Mouse (Mus musculus): ENCODE data around the gene Lpin3. TPM values are rescaled to one million over a fixed set of nuclear protein-coding genes. Genes with fewer than 3 reads are reported as not detected.

Lpin3 gene
- polyA plus RNA-seq, 1 experiment from 2014 or later = 0.66 TPM

DNA sequence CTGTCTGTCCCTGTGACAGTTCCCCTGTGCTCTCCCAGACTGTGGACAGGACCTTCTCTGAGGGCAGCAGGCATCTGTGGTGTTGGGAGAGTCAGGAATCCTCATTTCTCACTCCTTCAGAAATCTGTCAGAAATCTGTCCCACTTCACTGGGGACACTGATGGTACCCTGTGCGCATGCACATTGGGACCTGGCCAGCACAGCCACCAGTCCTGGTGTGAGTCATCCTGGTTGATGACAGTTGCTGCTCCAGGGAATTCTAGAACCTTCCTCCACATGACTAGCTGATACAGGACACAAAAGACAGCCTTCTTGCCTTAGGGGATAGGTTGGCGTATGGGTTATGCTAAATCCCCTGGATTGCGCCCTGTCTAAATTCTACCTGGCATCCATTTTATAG is 36.8 kb downstream of the Lpin3 start:
- Histone ChIP-seq H3K27me3 (ENCODE audit: control insufficient read depth, insufficient read depth, low read length) (peaks cover 22% of the 10 kb centered on the region), H3K36me3 (replicated peaks; ENCODE audit: control insufficient read depth, insufficient read depth) (no peaks in the 10 kb centered on the region), H3K9ac (no peak overlapping the region), H3K4me1 (replicated peaks; ENCODE audit: control insufficient read depth, insufficient read depth, low read length) (peaks cover 2% of the 10 kb centered on the region; the same call in 1 of the 2 replicates), H3K4me3 (replicated peaks; ENCODE audit: low read length) (no peak overlapping the region), H3K27ac (no peak overlapping the region), H3K9me3 (ENCODE audit: control insufficient read depth, low read length) (no peaks in the 10 kb centered on the region), H3K4me2 (replicated peaks) (no peak overlapping the region)
- WGBS = 95% methylated on average over 3 of the region's 3 CpGs
- DNase-seq (ENCODE audit: low spot score) = no peak
- ATAC-seq (ENCODE audit: low FRiP score) = no peak

- no peak for DNase-seq (ENCODE audit: low spot score)
- 0 out of 2 replicates have a peak, but pooled peaks cover 2% of the 10 kb centered on the region for H3K4me1 ChIP-seq (replicated peaks; ENCODE audit: control insufficient read depth, insufficient read depth, low read length)
- no peaks in the 10 kb centered on the region for H3K36me3 ChIP-seq (replicated peaks; ENCODE audit: control insufficient read depth, insufficient read depth)
- no peak overlapping the region for H3K27ac ChIP-seq
- peaks cover 11% of the 10 kb centered on the region for H3K27me3 ChIP-seq (ENCODE audit: control insufficient read depth, insufficient read depth, low read length)
- ATAC-seq (ENCODE audit: low FRiP score) = no peak
- H3K9me3 ChIP-seq (ENCODE audit: control insufficient read depth, low read length) = no peaks in the 10 kb centered on the region
- H3K4me2 ChIP-seq (replicated peaks) = no peak overlapping the region
- H3K9ac ChIP-seq = no peak overlapping the region
- WGBS = 51% methylated on average over 8 of the region's 8 CpGs
- H3K4me3 ChIP-seq (replicated peaks; ENCODE audit: low read length) = no peak overlapping the region
These were observed 37.9 kb downstream of the Lpin3 start for GRCm38 (mm10) chr2:160918154-160918929.

GRCm38 (mm10) chr2:160918930-160919215 is 38.4 kb downstream of the Lpin3 start:
- Histone ChIP-seq H3K27me3 (ENCODE audit: control insufficient read depth, insufficient read depth, low read length) (peaks cover 8% of the 10 kb centered on the region; the same call in 1 of the 2 replicates), H3K9ac (no peak overlapping the region), H3K4me3 (replicated peaks; ENCODE audit: low read length) (no peak overlapping the region), H3K4me2 (replicated peaks) (no peak overlapping the region), H3K9me3 (ENCODE audit: control insufficient read depth, low read length) (no peaks in the 10 kb centered on the region), H3K36me3 (replicated peaks; ENCODE audit: control insufficient read depth, insufficient read depth) (no peaks in the 10 kb centered on the region), H3K4me1 (replicated peaks; ENCODE audit: control insufficient read depth, insufficient read depth, low read length) (0 out of 2 replicates have a peak, but pooled peaks cover 2% of the 10 kb centered on the region), H3K27ac (no peak overlapping the region)
- DNase-seq (ENCODE audit: low spot score) (no peak), ATAC-seq (ENCODE audit: low FRiP score) (no peak)
- 76% methylated on average over 2 of the region's 2 CpGs for WGBS

DNA sequence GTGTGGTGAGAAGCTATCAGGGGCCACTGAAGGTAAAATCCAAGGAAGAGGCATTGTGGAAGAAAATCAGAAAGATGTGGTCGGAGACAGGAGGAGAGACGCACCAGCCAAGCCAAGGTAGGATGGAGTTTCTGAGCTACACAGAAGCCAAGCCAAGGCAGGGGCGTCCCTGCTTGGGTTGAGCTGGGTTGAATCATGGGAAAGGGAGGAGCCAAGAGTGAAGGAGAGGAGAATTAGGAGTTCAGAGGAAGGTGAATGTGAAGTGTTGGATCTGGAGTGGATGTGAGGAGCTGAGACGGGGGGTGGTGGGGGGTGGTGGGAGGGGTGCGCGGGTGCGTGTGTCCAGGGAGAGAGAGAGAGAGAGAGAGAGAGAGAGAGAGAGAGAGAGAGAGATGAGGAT is 40.8 kb downstream of the Lpin3 start:
- Histone ChIP-seq H3K9ac (no peak overlapping the region), H3K27ac (no peak overlapping the region), H3K4me2 (replicated peaks) (no peak overlapping the region), H3K9me3 (ENCODE audit: control insufficient read depth, low read length) (no peaks in the 10 kb centered on the region), H3K4me3 (replicated peaks; ENCODE audit: low read length) (no peak overlapping the region), H3K27me3 (ENCODE audit: control insufficient read depth, insufficient read depth, low read length) (no peaks in the 10 kb centered on the region), H3K4me1 (replicated peaks; ENCODE audit: control insufficient read depth, insufficient read depth, low read length) (no peaks in the 10 kb centered on the region), H3K36me3 (replicated peaks; ENCODE audit: control insufficient read depth, insufficient read depth) (no peaks in the 10 kb centered on the region)
- WGBS = 68% methylated on average over 6 of the region's 7 CpGs
- DNase-seq (ENCODE audit: low spot score) (no peak), ATAC-seq (ENCODE audit: low FRiP score) (no peak)

- Histone ChIP-seq H3K4me2 (replicated peaks) (no peak overlapping the region), H3K27me3 (ENCODE audit: control insufficient read depth, insufficient read depth, low read length) (no peaks in the 10 kb centered on the region), H3K9ac (no peak overlapping the region), H3K27ac (no peak overlapping the region), H3K4me1 (replicated peaks; ENCODE audit: control insufficient read depth, insufficient read depth, low read length) (no peaks in the 10 kb centered on the region), H3K9me3 (ENCODE audit: control insufficient read depth, low read length) (no peaks in the 10 kb centered on the region), H3K36me3 (replicated peaks; ENCODE audit: control insufficient read depth, insufficient read depth) (no peaks in the 10 kb centered on the region), H3K4me3 (replicated peaks; ENCODE audit: low read length) (no peak overlapping the region)
- no peak; the same call in 1 of the 2 replicates for ATAC-seq (ENCODE audit: low FRiP score)
- DNase-seq (ENCODE audit: low spot score) = no peak
- 70% methylated on average over 9 of the region's 9 CpGs for WGBS
These were observed 44.7 kb downstream of the Lpin3 start for GRCm38 (mm10) chr2:160925203-160925602.

DNA sequence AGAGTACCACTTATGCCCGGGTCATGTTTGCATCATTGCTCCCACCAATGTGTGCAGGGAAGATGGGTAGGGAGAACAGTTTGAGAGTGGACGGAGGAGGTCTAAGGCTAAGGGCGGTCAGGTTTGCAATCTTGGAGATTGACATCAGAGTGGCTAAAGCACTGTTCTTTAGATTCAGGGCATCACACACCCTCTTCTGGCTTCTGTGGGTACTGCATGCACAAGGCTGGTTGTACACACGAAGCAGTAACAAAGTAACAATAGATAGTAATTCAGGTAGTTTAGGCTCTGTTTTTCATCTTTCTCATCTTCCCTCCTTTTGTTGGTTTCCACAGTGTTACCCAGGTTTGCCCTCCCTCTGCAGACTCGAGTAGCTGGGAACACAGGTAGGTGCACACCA is 50.9 kb downstream of the Lpin3 start:
- H3K36me3 ChIP-seq (replicated peaks; ENCODE audit: control insufficient read depth, insufficient read depth) = no peaks in the 10 kb centered on the region
- WGBS = 94% methylated on average over 5 of the region's 5 CpGs
- no peaks in the 10 kb centered on the region for H3K27me3 ChIP-seq (ENCODE audit: control insufficient read depth, insufficient read depth, low read length)
- no peak overlapping the region for H3K4me3 ChIP-seq (replicated peaks; ENCODE audit: low read length)
- H3K4me1 ChIP-seq (replicated peaks; ENCODE audit: control insufficient read depth, insufficient read depth, low read length) = no peaks in the 10 kb centered on the region
- DNase-seq (ENCODE audit: low spot score) (no peak), ATAC-seq (ENCODE audit: low FRiP score) (no peak)
- no peak overlapping the region for H3K27ac ChIP-seq
- no peak overlapping the region for H3K9ac ChIP-seq
- no peak overlapping the region for H3K4me2 ChIP-seq (replicated peaks)
- H3K9me3 ChIP-seq (ENCODE audit: control insufficient read depth, low read length) = no peaks in the 10 kb centered on the region

DNA sequence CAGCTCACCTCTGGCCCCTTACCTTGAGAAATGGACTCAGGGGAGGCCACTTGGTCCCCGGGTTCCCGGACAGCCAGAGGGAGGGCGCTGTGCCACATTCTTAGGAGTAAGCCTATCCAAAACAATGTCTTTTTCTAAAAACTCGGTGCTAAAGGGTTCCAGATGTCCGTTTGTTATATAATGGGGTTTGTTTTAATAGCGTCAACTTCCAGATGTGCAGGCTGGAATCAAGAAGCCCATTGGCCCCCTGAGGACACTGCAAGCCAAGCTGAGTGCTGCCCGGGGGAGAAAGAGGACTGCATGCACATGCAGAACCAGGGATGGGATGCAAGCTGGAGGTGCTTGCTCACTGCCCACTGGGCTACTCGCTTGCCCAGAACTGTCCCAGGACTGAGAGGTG is 51.9 kb downstream of the Lpin3 start:
- WGBS = 76% methylated on average over 8 of the region's 8 CpGs
- no peak overlapping the region for H3K4me2 ChIP-seq (replicated peaks)
- H3K27ac ChIP-seq = no peak overlapping the region
- no peaks in the 10 kb centered on the region for H3K36me3 ChIP-seq (replicated peaks; ENCODE audit: control insufficient read depth, insufficient read depth)
- no peaks in the 10 kb centered on the region for H3K27me3 ChIP-seq (ENCODE audit: control insufficient read depth, insufficient read depth, low read length)
- no peak overlapping the region for H3K4me3 ChIP-seq (replicated peaks; ENCODE audit: low read length)
- H3K9me3 ChIP-seq (ENCODE audit: control insufficient read depth, low read length) = no peaks in the 10 kb centered on the region
- no peak for DNase-seq (ENCODE audit: low spot score)
- H3K4me1 ChIP-seq (replicated peaks; ENCODE audit: control insufficient read depth, insufficient read depth, low read length) = no peaks in the 10 kb centered on the region
- H3K9ac ChIP-seq = no peak overlapping the region
- no peak for ATAC-seq (ENCODE audit: low FRiP score)

- no peaks in the 10 kb centered on the region for H3K4me1 ChIP-seq (replicated peaks; ENCODE audit: control insufficient read depth, insufficient read depth, low read length)
- no peak overlapping the region for H3K27ac ChIP-seq
- no peaks in the 10 kb centered on the region for H3K9me3 ChIP-seq (ENCODE audit: control insufficient read depth, low read length)
- no peaks in the 10 kb centered on the region for H3K27me3 ChIP-seq (ENCODE audit: control insufficient read depth, insufficient read depth, low read length)
- no peak overlapping the region for H3K4me3 ChIP-seq (replicated peaks; ENCODE audit: low read length)
- H3K9ac ChIP-seq = no peak overlapping the region
- no peaks in the 10 kb centered on the region for H3K36me3 ChIP-seq (replicated peaks; ENCODE audit: control insufficient read depth, insufficient read depth)
- no peak for DNase-seq (ENCODE audit: low spot score)
- 83% methylated on average over 3 of the region's 3 CpGs for WGBS
- no peak overlapping the region for H3K4me2 ChIP-seq (replicated peaks)
- no peak for ATAC-seq (ENCODE audit: low FRiP score)
These were observed 52.5 kb downstream of the Lpin3 start for GRCm38 (mm10) chr2:160932981-160933380.

- H3K9me3 ChIP-seq (ENCODE audit: control insufficient read depth, low read length) = no peaks in the 10 kb centered on the region
- H3K4me3 ChIP-seq (replicated peaks; ENCODE audit: low read length) = no peak overlapping the region
- no peak overlapping the region for H3K9ac ChIP-seq
- DNase-seq (ENCODE audit: low spot score) = no peak
- no peaks in the 10 kb centered on the region for H3K27me3 ChIP-seq (ENCODE audit: control insufficient read depth, insufficient read depth, low read length)
- no peaks in the 10 kb centered on the region for H3K4me1 ChIP-seq (replicated peaks; ENCODE audit: control insufficient read depth, insufficient read depth, low read length)
- ATAC-seq (ENCODE audit: low FRiP score) = no peak
- no peak overlapping the region for H3K4me2 ChIP-seq (replicated peaks)
- H3K36me3 ChIP-seq (replicated peaks; ENCODE audit: control insufficient read depth, insufficient read depth) = no peaks in the 10 kb centered on the region
- WGBS = 68% methylated on average over 5 of the region's 5 CpGs
- no peak overlapping the region for H3K27ac ChIP-seq
These were observed 53.4 kb downstream of the Lpin3 start for GRCm38 (mm10) chr2:160933890-160934289.

GRCm38 (mm10) chr2:160934451-160934850 is 54.0 kb downstream of the Lpin3 start:
- Histone ChIP-seq H3K36me3 (replicated peaks; ENCODE audit: control insufficient read depth, insufficient read depth) (no peaks in the 10 kb centered on the region), H3K9me3 (ENCODE audit: control insufficient read depth, low read length) (no peaks in the 10 kb centered on the region), H3K4me3 (replicated peaks; ENCODE audit: low read length) (no peak overlapping the region), H3K9ac (no peak overlapping the region), H3K27ac (no peak overlapping the region), H3K27me3 (ENCODE audit: control insufficient read depth, insufficient read depth, low read length) (no peaks in the 10 kb centered on the region), H3K4me1 (replicated peaks; ENCODE audit: control insufficient read depth, insufficient read depth, low read length) (no peaks in the 10 kb centered on the region), H3K4me2 (replicated peaks) (no peak overlapping the region)
- ATAC-seq (ENCODE audit: low FRiP score) (no peak), DNase-seq (ENCODE audit: low spot score) (no peak)
- 69% methylated on average over 4 of the region's 4 CpGs for WGBS
